Comparison of ENCODE assay signal across 1 mouse cellular context in genomic region chr15:78437237-78438017, GRCm38 (mm10).
TF ChIP-seq lines count a peak whose summit lies in the region.

No protein-coding gene starts in this region.

TF ChIP-seq in CH12.LX, 34 proteins besides CTCF, POLR2A, EP300 and RAD21:
- no peak for TF ChIP-seq ZMIZ1 (IDR thresholded peaks at IDR 0.05; ENCODE audit: low read depth, low read length)
- TF ChIP-seq ZKSCAN1 (IDR thresholded peaks at IDR 0.05; ENCODE audit: borderline replicate concordance, low read depth, low read length): no peak
- TF ChIP-seq TBP (conservative IDR thresholded peaks at IDR 0.05; ENCODE audit: low read depth, low read length): no peak
- TF ChIP-seq MYC (IDR thresholded peaks at IDR 0.05; ENCODE audit: low read depth, low read length): no peak
- TF ChIP-seq USF2 (conservative IDR thresholded peaks at IDR 0.05; ENCODE audit: low read depth, low read length): no peak
- no peak for TF ChIP-seq SMC3 (IDR thresholded peaks at IDR 0.05; ENCODE audit: low read depth, low read length)
- TF ChIP-seq MEF2A (IDR thresholded peaks at IDR 0.05; ENCODE audit: borderline replicate concordance, low read depth, low read length): no peak
- TF ChIP-seq USF1 (IDR thresholded peaks at IDR 0.05; ENCODE audit: low read depth, low read length): no peak
- no peak for TF ChIP-seq MAFK (IDR thresholded peaks at IDR 0.05; ENCODE audit: insufficient replicate concordance, low read length)
- no peak for TF ChIP-seq KAT2A (IDR thresholded peaks at IDR 0.05; ENCODE audit: insufficient replicate concordance, low read length)
- TF ChIP-seq GABPA (IDR thresholded peaks at IDR 0.05; ENCODE audit: insufficient replicate concordance, low read depth, low read length): no peak
- TF ChIP-seq TCF12 (IDR thresholded peaks at IDR 0.05; ENCODE audit: low read depth, low read length): no peak
